Mouse (Mus musculus): Measurements from ENCODE around the gene Plscr3. TPM values are rescaled to one million over a fixed set of nuclear protein-coding genes. Genes with fewer than 3 reads are reported as not detected.

Gene Plscr3
- total RNA-seq, 2 experiments from 2014 or later = 34.0 to 35.9 TPM

DNA sequence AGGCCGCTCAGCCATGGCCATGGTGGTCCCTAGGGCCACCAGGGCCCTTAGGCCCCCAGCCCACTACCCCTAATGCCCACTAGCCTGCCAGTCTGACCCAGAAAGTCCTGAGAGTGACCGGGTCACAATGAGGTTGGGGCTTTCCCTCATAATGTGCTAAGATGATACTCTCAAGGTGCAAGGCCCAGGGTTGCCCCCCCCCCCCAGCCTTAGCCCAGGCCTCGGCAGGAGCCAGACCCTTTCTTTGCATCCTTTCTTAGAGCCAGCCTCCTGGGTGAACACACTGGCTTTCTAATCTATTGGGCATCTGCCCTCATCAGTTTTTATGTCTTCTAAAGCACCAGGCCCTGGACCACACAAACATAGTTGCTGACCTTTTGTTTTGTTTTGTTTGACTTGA is 24.1 kb upstream of the Plscr3 start, which contains the start of gene Spem1:
Spem1 (minus strand) TSS at position 101 of the 400 bp plus-strand sequence.
- intact Hi-C loops (cut with DNase I) = no loop called here

DNA sequence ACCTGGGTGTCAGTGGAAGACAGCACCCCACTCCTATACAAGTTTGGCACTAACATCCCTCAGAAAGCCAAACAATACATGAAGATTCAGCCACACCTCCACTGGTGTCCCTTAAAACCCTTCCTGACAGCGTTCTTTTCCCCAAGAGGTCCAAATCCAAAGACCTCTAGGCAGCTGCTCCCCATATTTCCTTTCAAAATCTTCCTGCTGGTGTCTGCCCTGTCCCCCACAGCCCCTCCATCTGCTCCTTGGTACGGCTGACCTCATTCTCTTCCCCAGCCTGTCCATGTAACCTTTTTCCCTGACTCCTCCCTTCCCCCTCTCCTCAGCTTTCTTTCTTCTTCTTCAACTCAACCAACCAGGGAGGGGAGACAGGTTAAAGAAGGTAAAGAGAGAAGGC is 22.7 kb upstream of the Plscr3 start:
- no peak for DNase-seq
- intact Hi-C loops (cut with DNase I) = no loop called here

More for the DNA sequence above, 24.1 kb upstream of the Plscr3 start, which contains the start of gene Spem1:
- DNase-seq = no peak

DNA sequence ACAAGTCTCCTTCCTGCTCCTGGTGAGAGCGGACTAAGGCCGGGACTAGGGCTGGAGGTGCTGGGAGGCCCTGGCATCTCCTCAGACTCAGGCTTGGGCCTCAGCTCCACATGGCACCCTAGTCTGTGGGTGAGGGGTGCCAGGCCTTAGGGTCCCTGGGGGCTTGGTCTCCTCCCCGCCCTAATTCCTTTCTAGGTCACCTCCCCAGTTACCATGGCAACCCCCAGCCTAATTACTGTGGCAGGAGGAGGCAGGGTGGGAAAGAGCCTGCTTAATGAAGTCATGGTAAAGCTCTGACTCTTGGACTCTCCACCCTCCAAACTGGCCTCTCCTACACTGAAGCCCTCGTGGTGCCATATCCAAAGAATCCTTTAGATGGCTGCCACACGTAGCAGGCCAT is 17.3 kb upstream of the Plscr3 start:
- DNase-seq = no peak

DNA sequence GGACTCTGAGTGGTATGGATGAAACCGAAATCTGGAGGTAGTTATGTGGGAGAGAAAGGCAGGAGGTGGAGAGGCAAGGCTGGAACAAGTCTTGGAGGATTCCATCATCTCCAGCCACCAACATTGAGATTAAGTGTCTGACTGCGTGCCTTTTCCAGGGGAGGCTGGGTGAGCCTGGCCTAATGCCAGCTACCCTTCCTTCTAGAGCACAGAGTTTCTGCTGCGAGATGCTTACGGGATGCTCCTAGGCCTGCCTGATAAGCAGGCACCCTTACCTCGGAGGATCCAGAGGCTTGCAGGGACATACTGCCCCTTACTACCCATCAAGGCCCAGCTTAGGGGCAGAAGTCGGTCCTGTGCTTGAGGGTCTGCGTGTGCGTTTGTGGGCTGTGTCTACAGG is 12.6 kb upstream of the Plscr3 start:
- intact Hi-C loops (cut with DNase I) = no loop called here

More for the DNA sequence above, 17.3 kb upstream of the Plscr3 start:
- intact Hi-C loops (cut with DNase I) = no loop called here

DNA sequence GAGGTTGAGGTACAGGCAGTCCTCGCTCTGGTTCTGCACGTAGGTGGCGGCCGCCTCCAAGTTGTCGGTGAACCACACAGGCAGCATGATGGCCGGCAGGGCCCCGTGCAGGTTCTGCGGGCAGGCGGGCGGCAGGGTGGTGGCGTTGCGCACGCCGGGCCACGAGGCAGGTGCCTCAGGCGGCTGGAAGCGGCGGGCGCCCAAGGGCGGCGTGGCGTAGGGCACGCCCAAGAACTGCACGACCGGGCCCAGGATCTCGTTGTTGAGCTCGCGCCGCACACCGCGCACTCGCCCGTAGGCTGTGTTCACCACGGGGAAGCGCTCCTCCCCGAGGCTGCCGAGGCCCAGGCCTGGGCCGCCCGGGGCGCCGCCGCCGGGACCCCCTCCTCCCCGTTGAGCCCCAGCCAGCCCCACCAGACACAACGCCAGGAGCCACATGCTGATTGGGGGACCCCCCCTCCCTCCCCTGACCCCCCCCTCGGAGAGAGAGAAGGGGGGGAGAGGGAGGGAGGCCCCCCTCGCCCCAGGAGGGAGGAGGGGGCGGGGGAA is 12.1 kb upstream of the Plscr3 start:
- DNase-seq = no peak
- intact Hi-C loops (cut with DNase I) = no loop called here

More for the DNA sequence above, 12.6 kb upstream of the Plscr3 start:
- DNase-seq = no peak

DNA sequence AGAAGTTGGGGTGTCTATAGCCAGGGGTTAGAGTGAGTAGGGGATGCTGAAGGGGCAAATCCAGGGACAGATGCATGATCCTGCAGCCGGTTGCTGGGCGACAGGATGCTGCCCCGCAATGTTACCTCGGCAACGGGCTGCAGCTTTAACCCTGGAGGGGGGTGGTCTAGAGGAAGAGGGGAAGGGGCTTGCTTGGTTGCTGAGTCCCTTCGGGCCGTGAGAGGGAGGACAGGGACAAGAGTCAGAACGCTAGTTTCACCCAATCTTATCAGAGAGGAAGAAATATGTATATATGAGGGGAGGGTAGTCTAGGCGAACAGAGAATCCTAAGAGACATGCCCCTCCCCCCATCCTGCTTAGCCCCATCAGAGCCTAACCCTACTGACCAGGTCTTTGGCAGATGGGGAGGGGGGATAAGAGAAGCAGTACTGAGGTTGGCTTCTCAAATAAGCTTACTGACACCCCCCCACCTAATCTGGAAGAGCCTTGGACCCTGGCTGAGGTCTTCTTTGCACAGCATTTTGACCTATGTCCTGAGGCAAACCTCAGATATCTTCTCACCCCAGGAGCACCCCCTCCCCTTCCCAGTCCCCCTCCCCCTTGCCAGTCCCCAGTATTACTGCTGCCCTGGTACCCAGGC is 10.7 kb upstream of the Plscr3 start:
- DNase-seq = no peak
- intact Hi-C loops (cut with DNase I) = loop anchor here (5.0 kb wide), 1 partner anchor 42 kb away; the partner anchor contains the start of gene Tmem95

DNA sequence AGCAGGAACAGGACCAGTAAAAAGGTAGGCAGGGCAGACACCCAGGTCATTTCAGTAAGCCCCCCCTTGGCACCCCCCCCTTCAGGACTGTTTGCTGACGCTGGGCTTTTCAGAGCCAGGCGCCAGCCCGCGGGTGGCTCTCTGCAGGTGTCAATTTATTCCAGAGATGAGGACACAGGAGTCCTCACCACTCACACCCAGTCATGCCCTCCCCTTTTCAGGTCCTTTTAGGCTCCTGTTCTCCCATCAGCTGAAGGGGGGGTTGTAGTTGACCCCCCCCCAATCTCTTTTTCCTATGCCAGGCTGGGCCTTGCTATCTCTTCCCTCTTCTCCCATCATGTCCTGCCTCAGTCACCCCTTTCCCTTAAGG is 10.2 kb upstream of the Plscr3 start:
- intact Hi-C loops (cut with DNase I) = loop anchor here (2.0 to 5.0 kb wide), 2 partner anchors 33 to 41 kb away; partner anchors contain the start of gene Tmem95
- no peak for DNase-seq

DNA sequence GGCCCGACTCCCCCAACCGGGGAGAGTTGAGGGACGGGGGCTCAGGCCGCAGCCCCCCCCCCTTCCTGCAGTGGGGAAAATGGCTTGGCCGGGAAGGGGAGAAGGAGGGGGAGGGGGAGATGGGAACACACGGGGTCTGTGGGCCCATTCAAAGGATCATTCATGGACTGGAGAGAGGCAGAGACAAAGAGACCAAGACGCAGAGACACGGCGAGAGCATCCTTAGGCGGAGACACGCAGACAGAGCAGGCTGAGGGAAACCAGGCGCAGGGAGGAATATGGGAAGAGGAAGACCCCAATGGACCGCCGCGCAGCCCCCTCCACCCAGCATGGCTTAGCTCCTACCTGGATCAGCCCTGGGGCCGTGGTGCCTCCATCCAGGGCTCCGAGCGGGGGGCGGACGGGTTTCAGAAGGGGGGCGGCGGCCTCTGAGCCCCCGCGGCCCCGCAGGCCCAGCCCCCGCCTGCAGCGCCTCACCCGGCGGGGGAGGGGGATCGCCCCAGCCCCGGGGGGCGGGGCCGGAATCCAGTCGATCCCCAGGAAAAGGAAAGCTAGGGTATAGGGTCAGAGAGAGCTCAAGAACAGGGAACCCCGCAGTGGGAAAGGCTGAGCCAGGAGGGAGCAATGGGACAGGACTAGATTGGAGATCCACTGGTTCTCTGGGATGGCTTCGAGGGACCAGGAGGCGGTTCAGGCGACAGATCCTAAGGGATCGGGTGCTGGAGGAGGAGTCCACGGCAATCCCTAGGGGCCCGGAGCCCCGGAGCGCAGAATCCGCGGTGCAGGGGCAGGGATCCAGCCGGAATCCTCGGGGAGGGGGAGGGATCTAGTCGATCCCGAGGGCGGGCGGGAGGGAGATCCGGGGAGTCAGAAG is 9.2 kb upstream of the Plscr3 start:
- peak; percentile 49 to 53 for DNase-seq
- intact Hi-C loops (cut with DNase I) = loop anchor here (2.0 to 5.0 kb wide), 2 partner anchors 34 to 40 kb away; partner anchors contain the start of gene Tmem95

DNA sequence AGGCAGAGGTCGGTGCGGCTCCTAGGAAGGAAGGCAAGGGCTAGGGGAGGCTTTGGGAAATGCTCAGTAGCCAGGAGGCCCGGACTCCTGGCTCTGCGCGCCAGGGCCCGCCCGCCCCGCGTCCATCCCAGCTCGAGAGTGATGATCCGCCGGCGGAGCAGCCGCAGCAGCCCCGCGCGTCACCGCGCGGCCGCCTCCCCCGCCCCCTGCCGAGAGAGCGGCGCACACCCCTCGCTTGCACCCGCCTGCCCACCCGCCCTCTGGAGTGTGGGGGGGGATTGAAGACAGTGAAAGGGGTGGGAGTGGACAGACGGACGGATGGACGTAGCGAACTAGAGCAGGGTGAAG is 8.6 kb upstream of the Plscr3 start, which contains the start of gene Nlgn2:
Nlgn2 (minus strand) TSS at position 181 of the 348 bp plus-strand sequence.
- no peak for DNase-seq
- intact Hi-C loops (cut with DNase I) = loop anchor here (2.0 to 5.0 kb wide), 2 partner anchors 35 to 40 kb away; partner anchors contain the start of gene Tmem95

DNA sequence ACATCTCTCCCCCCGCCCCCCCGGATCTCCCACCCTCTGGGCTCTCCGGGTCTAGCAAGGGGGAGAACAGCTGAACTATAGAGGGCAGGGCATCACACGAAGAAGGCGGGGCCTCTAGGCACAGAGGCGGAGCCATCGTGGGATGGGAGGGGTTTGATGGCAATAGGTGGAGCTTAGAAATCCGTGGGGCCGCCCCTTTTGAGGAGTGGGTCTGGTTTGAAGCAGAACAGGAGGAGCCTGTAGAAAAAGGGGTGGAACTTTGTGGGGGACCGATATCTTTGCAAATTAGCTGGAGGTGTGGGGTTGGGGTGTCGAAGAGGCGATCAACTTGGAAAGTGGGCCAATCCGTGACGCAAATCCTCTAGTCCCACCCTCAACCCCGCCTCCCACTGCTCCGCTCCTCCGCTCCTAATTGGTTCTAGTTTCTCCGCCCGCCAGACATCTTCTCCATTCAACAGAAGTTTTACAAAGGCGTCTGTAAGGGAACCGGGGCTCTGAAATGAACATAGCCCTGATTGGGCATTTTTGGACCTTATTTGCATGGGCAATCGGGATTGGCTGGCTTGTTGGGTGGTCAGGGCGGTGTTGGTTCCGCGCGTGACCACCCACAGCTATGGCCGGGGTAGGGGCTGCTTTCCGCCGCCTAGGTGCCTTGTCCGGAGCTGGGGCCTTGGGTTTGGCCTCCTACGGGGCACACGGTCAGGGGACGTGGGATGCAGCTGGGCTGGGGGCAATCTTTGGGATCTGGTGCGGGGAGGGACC is 8.0 kb upstream of the Plscr3 start, which contains the start of gene Tmem256:
Tmem256 (plus strand) TSS at position 563 of the 762 bp plus-strand sequence.
- peak; percentile 92 to 94 for DNase-seq
- intact Hi-C loops (cut with DNase I) = loop anchor here (2.0 to 5.0 kb wide), 3 partner anchors 35 to 63 kb away; partner anchors contain the start of genes 2810408A11Rik, Neurl4 and Tmem95

DNA sequence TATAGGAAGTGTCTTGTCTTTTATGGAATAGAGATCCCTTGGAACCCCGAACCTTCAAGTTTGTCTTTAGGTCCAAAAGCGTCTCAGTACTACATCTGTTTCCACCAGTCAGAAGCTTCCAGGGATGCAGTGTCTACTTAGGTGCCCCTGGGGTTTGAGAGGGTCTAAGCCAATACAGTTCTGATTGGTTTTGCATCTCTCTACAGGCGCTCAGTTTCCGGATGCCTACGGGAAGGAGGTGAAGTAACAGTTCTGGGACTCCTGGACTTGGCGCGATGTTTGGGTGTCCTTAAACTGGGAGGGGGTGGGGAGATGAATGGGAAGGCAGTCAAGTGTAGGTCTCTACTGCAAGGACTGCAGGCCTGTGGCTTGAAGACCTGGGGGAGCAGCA is 7.5 kb upstream of the Plscr3 start:
- intact Hi-C loops (cut with DNase I) = loop anchor here (2.0 to 5.0 kb wide), 2 partner anchors 39 to 62 kb away; partner anchors contain the start of genes 2810408A11Rik, Neurl4 and Tmem95
- DNase-seq = no peak

DNA sequence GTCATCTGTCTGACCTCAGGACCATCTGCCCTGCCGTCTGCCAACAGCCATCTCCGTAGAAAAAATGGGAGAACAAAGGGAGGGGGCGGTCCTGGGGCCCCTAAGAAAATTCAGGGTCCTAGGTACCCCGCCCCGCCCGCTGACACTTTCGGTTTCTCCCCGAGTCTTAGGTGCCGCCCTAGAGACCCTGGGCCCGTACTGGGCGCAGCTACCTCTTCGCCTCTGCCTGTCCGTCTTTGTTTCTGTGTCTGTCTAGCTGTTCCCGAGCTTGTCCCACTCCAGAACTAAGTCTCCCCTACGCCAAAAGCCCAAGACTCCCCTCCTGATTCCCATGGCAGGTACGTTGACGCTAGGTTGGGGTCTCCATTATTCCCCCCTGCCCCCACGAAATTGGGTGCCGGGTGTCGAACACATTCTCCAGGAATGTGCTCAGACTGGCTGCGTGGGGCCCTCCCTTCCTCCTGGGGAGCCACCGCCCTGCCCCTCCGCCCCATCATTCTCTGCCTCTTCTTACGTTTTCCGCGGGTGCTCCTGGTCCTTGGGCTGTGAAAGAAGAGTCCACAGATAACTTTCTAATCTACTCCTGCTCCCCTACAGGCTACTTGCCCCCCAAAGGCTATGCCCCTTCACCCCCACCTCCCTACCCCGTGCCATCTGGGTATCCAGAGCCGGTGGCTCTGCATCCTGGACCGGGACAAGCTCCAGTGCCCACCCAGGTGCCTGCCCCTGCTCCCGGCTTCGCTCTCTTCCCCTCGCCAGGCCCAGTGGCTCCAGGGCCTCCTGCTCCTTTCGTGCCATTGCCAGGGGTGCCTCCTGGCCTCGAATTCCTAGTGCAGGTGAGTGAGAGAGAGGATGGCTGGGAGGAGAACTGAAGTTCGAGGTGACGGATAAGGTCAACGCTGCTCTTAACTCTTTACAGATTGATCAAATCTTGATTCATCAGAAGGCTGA is 837 bp downstream of the Plscr3 start:
- peak in 1 of 2 experiments; percentile 41 for DNase-seq
- intact Hi-C loops (cut with DNase I) = no loop called here

DNA sequence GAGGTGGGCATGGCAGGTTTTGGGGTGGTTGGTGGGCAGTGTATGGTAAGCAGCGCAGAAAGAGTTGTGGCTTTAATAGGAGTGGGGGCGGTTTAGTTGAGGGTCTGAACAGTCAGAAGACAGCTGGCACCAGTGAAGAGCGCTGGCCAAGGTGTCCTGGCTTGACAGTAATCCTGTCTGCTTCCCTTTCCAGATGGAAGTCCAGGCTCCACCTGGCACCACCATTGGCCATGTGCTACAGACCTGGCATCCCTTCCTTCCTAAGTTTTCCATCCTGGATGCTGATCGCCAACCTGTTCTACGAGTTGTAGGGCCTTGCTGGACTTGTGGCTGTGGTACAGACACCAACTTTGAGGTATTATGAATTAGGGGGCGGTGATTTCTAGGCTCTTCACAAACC is 1.8 kb downstream of the Plscr3 start:
- intact Hi-C loops (cut with DNase I) = no loop called here
- no peak for DNase-seq

DNA sequence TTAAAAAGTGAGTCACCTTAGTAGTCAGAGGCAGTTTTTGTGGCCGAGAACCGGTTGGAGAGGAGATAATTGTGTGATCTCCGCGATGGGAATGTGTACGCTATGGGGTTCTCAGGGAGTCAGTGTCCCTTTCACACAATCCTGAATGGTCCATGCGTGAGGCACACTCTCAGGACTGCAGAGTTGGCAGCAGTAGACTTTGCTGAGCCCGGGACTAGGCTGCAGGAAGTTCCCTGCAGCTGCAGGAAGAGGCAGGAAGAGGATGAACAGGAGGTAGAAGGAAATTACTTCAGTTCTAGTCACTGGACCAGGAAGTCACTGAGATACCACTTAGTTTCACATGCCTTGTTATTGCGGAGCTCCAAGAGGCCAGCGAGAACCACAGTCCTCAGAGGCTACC is 3.0 kb downstream of the Plscr3 start:
- no peak for DNase-seq
- intact Hi-C loops (cut with DNase I) = no loop called here

DNA sequence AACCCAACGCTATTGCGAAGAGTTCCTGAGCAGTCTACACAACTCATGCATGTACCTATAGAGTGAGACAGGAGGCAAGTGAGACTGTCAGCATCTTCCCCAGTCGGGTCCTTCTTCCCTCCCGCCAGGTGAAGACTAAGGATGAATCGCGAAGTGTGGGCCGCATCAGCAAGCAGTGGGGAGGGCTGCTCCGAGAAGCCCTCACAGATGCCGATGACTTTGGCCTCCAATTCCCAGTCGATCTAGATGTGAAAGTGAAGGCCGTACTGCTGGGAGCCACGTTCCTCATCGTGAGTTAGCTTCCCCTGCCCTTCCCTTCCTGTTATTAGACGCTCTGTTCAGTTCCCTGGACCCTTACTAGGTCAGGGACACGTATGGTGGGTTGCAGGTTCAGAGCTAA is 3.7 kb downstream of the Plscr3 start:
- intact Hi-C loops (cut with DNase I) = no loop called here
- DNase-seq = no peak

DNA sequence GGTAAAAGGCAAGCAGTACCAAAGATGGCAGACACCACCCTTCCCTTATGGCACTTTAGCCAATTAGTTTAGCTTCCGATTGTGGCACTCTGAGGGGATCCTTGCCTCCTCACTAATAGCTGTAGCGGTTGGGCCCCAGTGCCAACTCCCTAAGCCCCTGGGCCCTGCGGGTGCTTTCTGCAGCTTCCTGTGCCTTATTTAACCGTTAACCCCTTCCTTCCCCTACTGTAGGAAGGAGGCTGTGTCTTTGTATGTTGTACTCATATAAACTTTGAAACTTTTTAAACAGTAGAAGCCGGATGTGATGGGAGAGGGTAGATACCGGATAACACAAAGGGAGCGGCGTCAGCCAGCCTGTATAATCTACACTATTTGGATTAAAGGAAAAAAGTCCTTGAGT is 4.6 kb downstream of the Plscr3 start:
- DNase-seq = no peak
- intact Hi-C loops (cut with DNase I) = no loop called here

DNA sequence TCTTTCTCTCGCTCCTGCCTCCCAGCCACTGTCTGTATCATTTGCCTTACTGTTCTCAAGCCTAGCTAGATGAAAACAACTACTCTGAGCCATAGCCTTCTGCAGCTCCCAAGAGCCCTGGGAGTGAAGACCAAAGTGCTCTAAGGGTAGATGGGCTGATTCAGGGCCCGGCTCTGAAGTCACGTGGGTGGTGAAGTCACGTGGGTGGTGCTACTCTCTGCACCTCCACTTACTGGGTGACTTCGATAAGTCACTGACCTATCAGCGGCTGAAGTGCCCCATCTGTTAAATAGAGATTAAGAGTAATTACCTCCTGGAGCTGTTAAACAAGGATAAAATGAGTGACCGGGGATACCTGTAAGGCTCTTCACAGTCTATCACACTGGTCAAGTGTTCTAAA is 7.8 kb downstream of the Plscr3 start:
- DNase-seq = no peak
- intact Hi-C loops (cut with DNase I) = no loop called here

DNA sequence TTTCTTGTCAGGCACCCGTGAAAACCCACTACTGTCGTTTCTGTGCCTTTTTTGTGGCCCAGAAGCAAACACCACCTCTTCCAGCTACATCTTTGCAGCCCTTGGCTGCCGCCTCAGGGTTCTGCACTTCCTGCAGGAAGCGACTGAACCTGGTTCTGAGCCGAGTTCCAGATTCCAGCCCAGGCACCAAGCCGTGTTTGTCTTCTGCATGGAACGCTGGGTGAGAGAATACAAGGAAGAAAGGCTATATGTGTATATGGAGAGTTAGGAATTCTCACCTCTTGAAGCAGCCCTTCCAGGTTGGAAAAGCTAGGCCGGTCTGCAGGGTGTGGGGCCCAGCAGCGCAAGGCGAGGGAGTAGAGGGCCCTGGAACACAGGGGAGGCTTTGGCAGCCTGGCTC is 8.5 kb downstream of the Plscr3 start:
- intact Hi-C loops (cut with DNase I) = no loop called here
- DNase-seq = no peak

DNA sequence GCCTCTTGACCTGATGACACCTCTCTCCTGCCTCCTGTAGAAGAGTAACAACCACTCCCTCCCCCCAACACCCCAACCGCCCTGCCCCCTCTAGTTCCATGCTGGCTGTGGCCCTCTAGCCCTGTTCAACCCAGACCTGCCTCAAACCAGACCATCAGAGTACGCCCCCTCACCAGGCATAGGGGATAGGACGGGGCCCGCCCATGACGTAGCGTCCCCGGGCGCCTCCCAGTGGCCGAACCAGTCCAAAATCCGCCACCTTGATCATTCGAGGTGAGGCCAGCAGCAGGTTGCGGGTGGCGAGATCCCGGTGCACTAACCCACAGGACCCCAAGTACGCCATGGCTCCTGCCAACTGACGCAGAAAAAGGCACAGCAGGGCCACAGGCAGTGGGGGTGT is 9.2 kb downstream of the Plscr3 start:
- DNase-seq = peak; percentile 52 to 58
- intact Hi-C loops (cut with DNase I) = no loop called here
